Mouse (Mus musculus) CH12.LX (cell line): ENCODE results near the gene Ypel4. TPM values are rescaled to one million over a fixed set of nuclear protein-coding genes. Genes with fewer than 3 reads are reported as not detected.

Source experiments
- DNase-seq: peaks from one replicate; pipeline ENCODE4 v3.0.0-alpha.2; 2013; ENCODE audit errors: extremely low read depth
- H3K27ac ChIP-seq: 2 replicates; pipeline ENCODE4 v1.5.1; 2012; ENCODE audit warnings: low read depth, mild to moderate bottlenecking, control low read depth, moderate library complexity; ENCODE audit not compliant: insufficient read depth
- H3K27me3 ChIP-seq: replicated peaks from 2 replicates; pipeline ENCODE3; 2012; ENCODE audit warnings: inconsistent platforms
- H3K36me3 ChIP-seq, 2 experiments: replicated peaks in 1 of 2; 2 replicates each; pipeline versions ENCODE3 to v1.6.1; 2012; ENCODE audit warnings: inconsistent platforms in 1 of 2, low read length in 1 of 2, mild to moderate bottlenecking in 1 of 2, mixed read lengths in 1 of 2, moderate library complexity in 1 of 2; ENCODE audit not compliant: control insufficient read depth in 1 of 2, insufficient read depth in 1 of 2
- H3K4me1 ChIP-seq, 2 experiments: 2 replicates each; pipeline ENCODE4 v1.6.1; 2012; ENCODE audit warnings: inconsistent platforms in 1 of 2, moderate library complexity in 1 of 2; ENCODE audit not compliant: insufficient read depth in 2 of 2, control insufficient read depth in 1 of 2
- H3K4me2 ChIP-seq: 2 replicates; pipeline ENCODE4 v1.6.1; 2012; ENCODE audit warnings: low read depth, mild to moderate bottlenecking, control low read depth; ENCODE audit not compliant: poor library complexity, insufficient read depth, severe bottlenecking
- H3K4me3 ChIP-seq, 3 experiments: fragments of 150-350 bp in 1 of 3; sonication (generic) in 1 of 3; replicated peaks in 1 of 3; 2 replicates each; pipeline versions ENCODE3 to v1.5.1; 2011 to 2012; ENCODE audit warnings: low read depth in 2 of 3, low read length in 2 of 3, mild to moderate bottlenecking in 2 of 3, moderate library complexity in 2 of 3, control low read depth in 1 of 3, improper control_type of control experiment in 1 of 3, inconsistent platforms in 1 of 3, mixed read lengths in 1 of 3; ENCODE audit not compliant: poor library complexity in 1 of 3
- H3K79me2 ChIP-seq: replicated peaks from 2 replicates; pipeline ENCODE4 v1.6.1; 2012; ENCODE audit warnings: mild to moderate bottlenecking, moderate library complexity; ENCODE audit not compliant: control insufficient read depth, poor library complexity, insufficient read depth, severe bottlenecking; ENCODE audit errors: extremely low read depth
- H3K9ac ChIP-seq: 2 replicates; pipeline ENCODE4 v1.6.1; 2012; ENCODE audit warnings: low read depth, mild to moderate bottlenecking, control low read depth, moderate library complexity; ENCODE audit not compliant: insufficient read depth
- H3K9me3 ChIP-seq: replicated peaks from 2 replicates; pipeline ENCODE3; 2012; ENCODE audit warnings: low read length, inconsistent platforms, mixed read lengths
- BHLHE40 ChIP-seq: IDR thresholded peaks from 2 replicates; pipeline ENCODE4 v1.6.1; 2011; ENCODE audit warnings: mild to moderate bottlenecking, low read depth, low read length, improper control_type of control experiment
- CHD1 ChIP-seq: IDR thresholded peaks from 2 replicates; pipeline ENCODE4 v1.6.1; 2012; ENCODE audit warnings: low read depth, low read length, improper control_type of control experiment, inconsistent platforms
- ELF1 ChIP-seq: IDR thresholded peaks from 2 replicates; pipeline ENCODE4 v1.6.1; 2014; ENCODE audit warnings: low read depth, mild to moderate bottlenecking, inconsistent platforms, low read length, improper control_type of control experiment
- ETS1 ChIP-seq: conservative IDR thresholded peaks from 2 replicates; pipeline ENCODE4 v1.6.1; 2012; ENCODE audit warnings: low read depth, mild to moderate bottlenecking, inconsistent platforms, low read length, improper control_type of control experiment, moderate library complexity
- GABPA ChIP-seq: IDR thresholded peaks from 2 replicates; pipeline ENCODE4 v1.6.1; 2012; ENCODE audit warnings: low read depth, low read length, improper control_type of control experiment, inconsistent platforms; ENCODE audit not compliant: insufficient replicate concordance
- HCFC1 ChIP-seq: IDR thresholded peaks from 2 replicates; pipeline ENCODE4 v1.6.1; 2012; ENCODE audit warnings: low read depth, mild to moderate bottlenecking, inconsistent platforms, low read length, improper control_type of control experiment
- IRF4 ChIP-seq: IDR thresholded peaks from 2 replicates; pipeline ENCODE4 v1.6.1; 2014; ENCODE audit warnings: low read depth, mild to moderate bottlenecking, inconsistent platforms, low read length, improper control_type of control experiment
- MAX ChIP-seq: IDR thresholded peaks from 2 replicates; pipeline ENCODE4 v1.6.1; 2011; ENCODE audit warnings: low read length, improper control_type of control experiment
- MAZ ChIP-seq: IDR thresholded peaks from 2 replicates; pipeline ENCODE4 v1.6.1; 2012; ENCODE audit warnings: low read depth, mild to moderate bottlenecking, inconsistent platforms, low read length, improper control_type of control experiment, moderate library complexity
- MXI1 ChIP-seq: IDR thresholded peaks from 2 replicates; pipeline ENCODE4 v1.6.1; 2011; ENCODE audit warnings: mild to moderate bottlenecking, low read depth, low read length, improper control_type of control experiment
- NRF1 ChIP-seq: IDR thresholded peaks from 2 replicates; pipeline ENCODE4 v1.6.1; 2014; ENCODE audit warnings: low read depth, mild to moderate bottlenecking, inconsistent platforms, low read length, improper control_type of control experiment, moderate library complexity
- POLR2A ChIP-seq: IDR thresholded peaks from 2 replicates; pipeline ENCODE4 v1.6.1; 2011; ENCODE audit warnings: low read depth, mild to moderate bottlenecking, improper control_type of control experiment, low read length
- POLR2AphosphoS2 ChIP-seq: IDR thresholded peaks from 2 replicates; pipeline ENCODE4 v1.6.1; 2011; ENCODE audit warnings: low read depth, low read length, improper control_type of control experiment
- RAD21 ChIP-seq: IDR thresholded peaks from 2 replicates; pipeline ENCODE4 v1.6.1; 2011; ENCODE audit warnings: low read depth, mild to moderate bottlenecking, low read length, improper control_type of control experiment, moderate library complexity
- RCOR1 ChIP-seq: conservative IDR thresholded peaks from 2 replicates; pipeline ENCODE4 v1.6.1; 2012; ENCODE audit warnings: low read depth, mild to moderate bottlenecking, inconsistent platforms, low read length, improper control_type of control experiment
- SIN3A ChIP-seq: IDR thresholded peaks from 2 replicates; pipeline ENCODE4 v1.6.1; 2012; ENCODE audit warnings: low read length, improper control_type of control experiment, inconsistent platforms
- SMC3 ChIP-seq: IDR thresholded peaks from 2 replicates; pipeline ENCODE4 v1.6.1; 2011; ENCODE audit warnings: low read depth, low read length, improper control_type of control experiment
- TBP ChIP-seq: conservative IDR thresholded peaks from 2 replicates; pipeline ENCODE4 v1.6.1; 2011; ENCODE audit warnings: low read depth, low read length, improper control_type of control experiment
- UBTF ChIP-seq: IDR thresholded peaks from 2 replicates; pipeline ENCODE4 v1.6.1; 2012; ENCODE audit warnings: low read depth, mild to moderate bottlenecking, inconsistent platforms, low read length, improper control_type of control experiment, moderate library complexity
- USF1 ChIP-seq: IDR thresholded peaks from 2 replicates; pipeline ENCODE4 v1.6.1; 2014; ENCODE audit warnings: low read depth, mild to moderate bottlenecking, inconsistent platforms, low read length, improper control_type of control experiment
- ZC3H11A ChIP-seq: IDR thresholded peaks from 2 replicates; pipeline ENCODE4 v1.6.1; 2012; ENCODE audit warnings: low read depth, mild to moderate bottlenecking, inconsistent platforms, low read length, improper control_type of control experiment
- ZKSCAN1 ChIP-seq: IDR thresholded peaks from 2 replicates; pipeline ENCODE4 v1.6.1; 2012; ENCODE audit warnings: low read depth, inconsistent platforms, low read length, improper control_type of control experiment, borderline replicate concordance
- ZNF384 ChIP-seq: IDR thresholded peaks from 2 replicates; pipeline ENCODE4 v1.6.1; 2012; ENCODE audit warnings: low read depth, low read length, improper control_type of control experiment, inconsistent platforms
- dilution Hi-C: fragments of 300-500 bp; cut with MboI; formaldehyde crosslinking; loops from 2 replicates; pipeline ENCODE4 v1.14.3; 2020; ENCODE audit warnings: low sequenced_read_pairs; ENCODE audit not compliant: extremely low pct_unique_long_range_greater_than_20kb, extremely low pct_ligation_motif_present
- in situ Hi-C: fragments of 300-500 bp; cut with MboI; formaldehyde crosslinking; loops from 3 replicates; pipeline ENCODE4 v1.14.3; 2019; ENCODE audit warnings: low sequenced_read_pairs, low pct_ligation_motif_present, low pct_unique_long_range_greater_than_20kb, mixed read lengths
- polyA plus RNA-seq: library from polyadenylated mRNA; unstranded; fragments of >175 nt; gene quantifications from 2 replicates; pipeline ENCODE4 v1.2.1, GENCODE M21; 2012; ENCODE audit warnings: low read depth; ENCODE audit not compliant: insufficient read length
- total RNA-seq, 2 experiments: library from RNA; depleted of rRNA; stranded (reverse); fragments of 300-350 nt in 1 of 2; fragments of >200 nt in 1 of 2; gene quantifications; 2 replicates each; pipeline ENCODE4 v1.2.3; 2012 to 2014

The Ypel4 gene
- total and polyA plus RNA-seq, 3 experiments = 0.59 TPM; not detected in 2

DNA sequence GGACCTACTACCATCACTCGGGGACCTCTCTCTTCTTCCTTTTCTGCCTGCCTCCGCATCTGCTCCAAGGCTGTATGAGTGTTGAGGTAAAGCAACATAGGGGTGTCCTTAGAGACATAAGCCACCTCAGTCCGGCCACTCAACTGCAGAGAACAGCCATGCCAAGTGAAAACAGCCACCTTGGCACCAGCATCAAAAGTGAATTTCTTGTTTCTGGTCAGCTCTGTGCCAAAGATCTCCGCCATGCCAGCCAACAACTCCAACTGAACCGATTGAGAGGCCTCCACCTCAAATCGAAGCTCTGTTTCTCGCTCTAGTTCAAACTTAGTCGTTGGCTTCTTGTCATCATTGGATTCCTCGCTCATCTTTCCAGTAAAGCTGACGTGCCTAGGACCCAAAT, 8.1 kb upstream of the Ypel4 start:
- H3K36me3 ChIP-seq = peaks cover 22 to 44% of the 10 kb centered on the region in 2 experiments
- dilution Hi-C loops (no loop called here), in situ Hi-C loops (no loop called here)
- no peaks in the 10 kb centered on the region for H3K27me3 ChIP-seq
- H3K9me3 ChIP-seq = no peaks in the 10 kb centered on the region
- no peak for TF ChIP-seq SMC3
- no peak for TF ChIP-seq MAZ
- TF ChIP-seq RCOR1 = no peak
- TF ChIP-seq TBP = no peak
- no peak for TF ChIP-seq GABPA
- TF ChIP-seq ETS1 = no peak
- TF ChIP-seq USF1 = no peak
- TF ChIP-seq CHD1 = no peak
- no peak for TF ChIP-seq UBTF
- no peak for TF ChIP-seq ELF1
- TF ChIP-seq ZNF384 = no peak
- TF ChIP-seq POLR2A = no peak
- TF ChIP-seq ZC3H11A = no peak
- no peak for TF ChIP-seq MXI1
- TF ChIP-seq HCFC1 = no peak
- TF ChIP-seq BHLHE40 = no peak
- H3K4me2 ChIP-seq = peak overlapping the region; percentile 95
- DNase-seq = no peak
- peaks cover 30% of the 10 kb centered on the region for H3K79me2 ChIP-seq
- peaks cover 8 to 37% of the 10 kb centered on the region in 2 experiments for H3K4me1 ChIP-seq
- no peak overlapping the region for H3K27ac ChIP-seq
- peak overlapping the region; percentile 96; the same call in 1 of the 2 replicates for H3K9ac ChIP-seq
- H3K4me3 ChIP-seq = peak overlapping the region; percentile 12 to 69 (median 68)

DNA sequence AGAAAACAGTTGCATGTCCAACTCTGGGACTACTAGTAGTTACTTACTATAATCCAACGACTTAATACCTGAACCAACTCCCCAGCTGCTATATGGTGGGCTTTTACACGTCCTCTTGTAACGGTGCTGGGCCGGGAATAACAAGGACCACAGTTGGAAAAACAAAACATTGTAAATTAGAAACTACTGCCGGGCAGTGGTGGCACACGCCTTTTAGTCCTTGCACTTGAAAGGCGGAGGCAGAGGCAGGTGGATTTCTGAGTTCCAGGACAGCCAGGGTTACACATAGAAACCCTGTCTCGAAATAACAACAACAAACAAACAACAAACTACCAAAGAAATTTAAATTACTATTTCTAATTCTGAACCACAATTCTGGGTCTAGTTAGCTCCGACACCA, 7.1 kb upstream of the Ypel4 start:
- dilution Hi-C loops = no loop called here
- peak overlapping the region; percentile 95 for H3K4me2 ChIP-seq
- H3K4me1 ChIP-seq = peaks cover 8 to 33% of the 10 kb centered on the region in 2 experiments
- H3K79me2 ChIP-seq = peaks cover 30% of the 10 kb centered on the region
- no peak for DNase-seq
- H3K9me3 ChIP-seq = no peaks in the 10 kb centered on the region
- no peak overlapping the region for H3K27ac ChIP-seq
- H3K4me3 ChIP-seq = peak overlapping the region; percentile 62 to 69 (median 68)
- in situ Hi-C loops = no loop called here
- peak overlapping the region; percentile 96 for H3K9ac ChIP-seq
- peaks cover 16 to 36% of the 10 kb centered on the region in 2 experiments for H3K36me3 ChIP-seq
- TF ChIP-seq RAD21 = no peak
- TF ChIP-seq ZKSCAN1 = no peak
- TF ChIP-seq CHD1 = no peak
- TF ChIP-seq POLR2A = no peak
- no peak for TF ChIP-seq NRF1
- no peak for TF ChIP-seq SIN3A
- no peak for TF ChIP-seq MAX
- no peak for TF ChIP-seq ZC3H11A
- no peak for TF ChIP-seq IRF4
- no peak for TF ChIP-seq SMC3
- TF ChIP-seq POLR2AphosphoS2 = no peak
- TF ChIP-seq TBP = no peak
- TF ChIP-seq RCOR1 = no peak
- no peaks in the 10 kb centered on the region for H3K27me3 ChIP-seq
